Mouse (Mus musculus): ENCODE results near the gene Gm8251. TPM values are rescaled to one million over a fixed set of nuclear protein-coding genes. Genes with fewer than 3 reads are reported as not detected.

Gm8251 gene
- polyA plus RNA-seq (2015; fragmentation: Nextera tagmentation; extraction: Ambion mirVana): not detected in 2 replicates

GRCm38 (mm10) chr1:44061836-44062235 lies at the start of gene Gm8251:
Gene Gm8251, minus strand, starts transcription at chr1:44061936.

DNA sequence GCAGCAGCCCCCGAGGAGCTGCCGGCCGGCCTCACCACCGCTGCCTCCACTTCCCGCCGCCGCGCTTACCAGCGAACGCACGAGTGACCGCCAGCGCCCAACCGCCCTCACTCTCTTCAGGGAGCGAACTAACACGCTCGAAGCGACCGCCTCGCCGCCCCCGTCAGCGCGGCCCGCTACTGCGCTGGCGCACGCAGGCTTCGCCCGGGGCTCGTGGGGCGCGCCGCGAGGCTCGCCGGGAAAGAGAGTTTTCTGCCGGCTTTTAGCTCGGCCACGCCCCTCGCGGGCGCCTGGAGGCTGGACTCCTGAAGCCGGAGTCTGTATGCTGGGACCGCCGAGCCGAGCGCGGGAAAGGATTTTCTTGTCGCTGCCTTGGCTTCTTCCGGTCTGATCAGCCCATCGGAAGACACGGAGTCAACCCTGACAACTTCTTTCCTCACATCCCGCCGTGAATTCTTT lies 40.6 kb upstream of the Gm8251 start, which contains the start of gene Tex30:
Gene Tex30, minus strand, starts transcription at position 183 of the 459 bp plus-strand sequence.

DNA sequence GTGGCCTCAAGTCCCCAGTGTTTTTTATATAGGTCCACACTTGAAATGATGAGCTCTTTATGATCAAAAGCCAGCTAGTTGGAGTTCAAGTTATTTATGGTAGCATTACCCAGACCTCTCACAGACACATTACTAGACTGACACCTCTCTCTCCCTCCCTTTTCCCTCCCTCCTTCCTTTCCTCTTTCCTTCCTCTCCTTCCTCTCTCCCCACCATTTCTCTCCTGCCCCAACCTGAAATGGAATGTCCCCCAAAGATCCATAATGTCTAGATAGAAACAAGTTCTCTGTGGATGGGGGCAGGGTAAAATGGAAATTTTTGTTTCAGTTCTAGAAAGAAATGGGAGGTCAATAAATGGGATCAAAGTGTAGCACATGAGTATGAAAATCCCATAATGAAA lies 41.8 kb downstream of the Gm8251 start, which contains the start of gene Mettl21c:
Gene Mettl21c, minus strand, starts transcription at position 101 of the 400 bp plus-strand sequence.

Other genes starting within 250 kb of the Gm8251 start
- gene Uxs1, start 234.1 kb downstream of the Gm8251 start, polyA plus RNA-seq (2015; fragmentation: Nextera tagmentation; extraction: Ambion mirVana): 45.2 and 53.1 TPM in 2 replicates
- gene Tpp2, start 128.3 kb downstream of the Gm8251 start, polyA plus RNA-seq (2015; fragmentation: Nextera tagmentation; extraction: Ambion mirVana): 29.4 and 37.0 TPM in 2 replicates
- gene Mettl21c, start 41.9 kb downstream of the Gm8251 start, polyA plus RNA-seq (2015; fragmentation: Nextera tagmentation; extraction: Ambion mirVana): 0.21 and 0.28 TPM in 2 replicates
- gene Tex30, start 40.5 kb upstream of the Gm8251 start, polyA plus RNA-seq (2015; fragmentation: Nextera tagmentation; extraction: Ambion mirVana): 27.0 and 33.0 TPM in 2 replicates
- 23.7 and 25.8 TPM in 2 replicates for gene Kdelc1, start 56.9 kb upstream of the Gm8251 start, polyA plus RNA-seq (2015; fragmentation: Nextera tagmentation; extraction: Ambion mirVana)
- 6.4 and 8.4 TPM in 2 replicates for gene Bivm, start 57.0 kb upstream of the Gm8251 start, polyA plus RNA-seq (2015; fragmentation: Nextera tagmentation; extraction: Ambion mirVana)
- 12.5 and 13.0 TPM in 2 replicates for gene Ercc5, start 85.8 kb upstream of the Gm8251 start, polyA plus RNA-seq (2015; fragmentation: Nextera tagmentation; extraction: Ambion mirVana)
- gene Mettl21e, start 157.0 kb upstream of the Gm8251 start, polyA plus RNA-seq (2015; fragmentation: Nextera tagmentation; extraction: Ambion mirVana): 0.17 TPM in 1 of 2 replicates, not detected in the other

Data from urinary bladder, postnatal 0 days (tissue).